Mouse (Mus musculus) stomach, adult 2 months (tissue): Measurements from ENCODE around the gene Olfr149. TPM values are rescaled to one million over a fixed set of nuclear protein-coding genes. Genes with fewer than 3 reads are reported as not detected.

Experiments
- polyA plus RNA-seq: library from polyadenylated mRNA; depleted of rRNA; stranded (reverse); fragments of >200 nt; gene quantifications from 2 replicates; pipeline ENCODE4 v1.2.3, GENCODE M21; 2012; rRNA removed

Olfr149 gene
- polyA plus RNA-seq = not detected in 2 replicates

DNA sequence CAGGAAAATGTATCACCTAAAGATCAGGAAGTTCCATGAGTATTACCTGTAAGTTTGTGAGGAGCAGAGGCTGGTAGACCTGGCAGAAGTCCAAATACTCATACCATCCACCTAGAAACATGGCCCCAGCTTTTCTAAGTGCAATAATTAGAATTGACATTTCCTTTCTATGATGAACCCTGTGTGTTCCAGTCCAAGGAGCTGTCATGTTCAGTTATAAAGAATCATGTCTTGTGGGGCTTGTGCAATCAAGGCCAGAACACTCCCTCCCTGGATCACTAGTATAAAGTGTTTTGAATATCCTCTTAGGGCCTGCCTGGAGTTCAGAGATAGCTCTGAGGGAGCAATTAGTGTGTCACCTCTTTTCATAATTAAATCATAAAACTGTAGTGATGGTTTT is at the start of gene Olfr149:
Olfr149 (minus strand) TSS at position 101 of the 400 bp plus-strand sequence.

DNA sequence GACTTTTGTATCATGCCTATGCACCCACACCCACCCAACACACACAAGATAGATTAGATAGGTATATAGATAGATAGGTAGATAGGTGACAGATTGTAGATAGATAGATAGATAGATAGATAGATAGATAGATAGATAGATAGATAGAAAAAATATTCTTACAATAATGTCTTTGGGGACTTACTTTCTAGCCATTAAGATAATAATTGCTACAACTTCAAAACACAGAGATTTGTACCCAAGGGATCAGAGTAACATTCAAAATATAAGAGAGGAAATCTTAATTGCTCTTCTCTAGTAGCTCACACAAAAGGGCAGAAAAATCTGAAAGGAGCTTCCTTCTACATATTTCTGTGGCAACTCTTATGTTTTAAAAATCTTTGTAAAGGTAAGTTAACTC is 39.0 kb upstream of the Olfr149 start, which contains the start of gene Olfr967:
Olfr967 (plus strand) TSS at position 301 of the 400 bp plus-strand sequence.

DNA sequence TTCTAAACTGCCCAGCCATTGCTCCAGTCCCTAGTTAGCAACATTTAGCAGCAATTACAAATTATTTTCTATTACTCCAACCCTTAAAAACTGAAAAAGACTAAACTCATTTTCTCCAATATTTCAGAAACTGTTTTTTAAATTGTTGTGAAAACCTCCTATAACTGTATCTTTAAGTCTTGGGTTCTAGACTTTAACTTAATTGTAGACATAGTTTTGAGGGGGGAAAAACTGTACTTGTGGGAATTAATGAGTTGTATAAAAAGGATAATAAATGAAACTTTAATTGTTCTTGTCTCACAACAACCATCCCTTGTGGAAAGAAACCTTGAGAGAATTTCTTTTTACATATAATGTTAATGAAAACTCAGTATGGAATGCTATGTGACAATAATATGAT is 23.8 kb upstream of the Olfr149 start, which contains the start of gene Olfr150:
Olfr150 (plus strand) TSS at position 301 of the 400 bp plus-strand sequence.

DNA sequence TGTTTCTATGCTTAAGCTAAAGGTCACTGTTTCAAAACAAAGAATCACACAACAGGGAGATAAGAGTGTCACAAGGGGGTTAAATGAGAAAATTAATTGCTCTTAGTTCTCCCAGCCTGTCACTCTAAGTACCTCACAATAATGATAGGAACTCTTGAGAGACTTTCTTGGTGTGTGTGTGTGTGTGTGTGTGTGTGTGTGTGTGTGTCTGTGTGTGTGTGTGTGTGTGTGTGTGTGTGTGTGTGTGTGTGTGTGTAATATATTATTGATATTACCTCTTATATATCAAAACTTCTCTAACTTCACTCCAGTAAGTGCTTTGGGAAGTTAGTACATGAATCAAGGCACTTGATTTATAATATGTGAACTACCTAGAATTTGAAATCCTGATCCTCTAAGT is 4.1 kb upstream of the Olfr149 start, which contains the start of gene Olfr965:
Olfr965 (plus strand) TSS at position 301 of the 400 bp plus-strand sequence.

DNA sequence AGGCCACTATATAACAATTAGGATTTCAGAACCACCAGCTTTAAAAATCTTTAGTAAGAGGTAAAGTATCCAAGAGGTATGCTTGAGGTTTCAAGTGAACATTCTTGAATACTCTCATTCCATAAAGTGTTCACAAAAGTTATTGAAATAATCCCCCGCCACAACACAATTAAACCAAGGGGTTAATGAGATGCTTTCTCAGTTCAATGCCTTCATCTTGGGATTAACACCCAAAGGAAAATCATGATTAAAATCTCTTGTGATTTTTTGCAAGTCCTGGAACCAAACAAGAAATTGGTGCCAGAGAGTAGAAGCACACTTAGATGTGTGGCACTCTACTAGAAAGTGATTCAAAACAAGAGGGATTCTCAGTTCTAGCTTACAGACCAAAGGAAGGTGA is 40.0 kb downstream of the Olfr149 start, which contains the start of gene Olfr963:
Olfr963 (plus strand) TSS at position 301 of the 400 bp plus-strand sequence.

Other genes starting within 250 kb of the Olfr149 start
- not detected in 2 replicates for gene Olfr955, start 235.2 kb downstream of the Olfr149 start, polyA plus RNA-seq
- not detected in 2 replicates for gene Olfr44, start 213.1 kb downstream of the Olfr149 start, polyA plus RNA-seq
- not detected in 2 replicates for gene Olfr957, start 191.3 kb downstream of the Olfr149 start, polyA plus RNA-seq
- not detected in 2 replicates for gene Olfr958, start 153.1 kb downstream of the Olfr149 start, polyA plus RNA-seq
- gene Olfr959, start 131.5 kb downstream of the Olfr149 start, polyA plus RNA-seq = not detected in 2 replicates
- 0.84 and 3.4 TPM in 2 replicates for gene AW551984, start 102.7 kb downstream of the Olfr149 start, polyA plus RNA-seq
- gene Olfr148, start 96.5 kb downstream of the Olfr149 start, polyA plus RNA-seq = not detected in 2 replicates
- gene Olfr960, start 85.7 kb downstream of the Olfr149 start, polyA plus RNA-seq = not detected in 2 replicates
- gene Olfr961, start 62.0 kb downstream of the Olfr149 start, polyA plus RNA-seq = not detected in 2 replicates
- gene Olfr963, start 39.9 kb downstream of the Olfr149 start, polyA plus RNA-seq = not detected in 2 replicates
- gene Olfr965, start 4.2 kb upstream of the Olfr149 start, polyA plus RNA-seq = not detected in 2 replicates
- not detected in 2 replicates for gene Olfr150, start 23.9 kb upstream of the Olfr149 start, polyA plus RNA-seq
- not detected in 2 replicates for gene Olfr967, start 39.1 kb upstream of the Olfr149 start, polyA plus RNA-seq
- not detected in 2 replicates for gene Olfr968, start 76.1 kb upstream of the Olfr149 start, polyA plus RNA-seq
- not detected in 2 replicates for gene Olfr969, start 83.8 kb upstream of the Olfr149 start, polyA plus RNA-seq
- gene Olfr970, start 101.7 kb upstream of the Olfr149 start, polyA plus RNA-seq = not detected in 2 replicates
- gene Olfr971, start 129.8 kb upstream of the Olfr149 start, polyA plus RNA-seq = not detected in 2 replicates
- not detected in 2 replicates for gene Olfr972, start 159.3 kb upstream of the Olfr149 start, polyA plus RNA-seq
- not detected in 2 replicates for gene Olfr229, start 200.2 kb upstream of the Olfr149 start, polyA plus RNA-seq
- not detected in 2 replicates for gene Olfr974, start 230.4 kb upstream of the Olfr149 start, polyA plus RNA-seq
- 0.04 TPM in 1 of 2 replicates, not detected in the other for gene Olfr975, start 244.9 kb upstream of the Olfr149 start, polyA plus RNA-seq